Mouse (Mus musculus) megakaryocyte, embryonic 14.5 days (primary cell): ENCODE measurements around the gene Rab3b.

Source experiments
- FLI1 ChIP-seq: IDR thresholded peaks from 2 replicates; pipeline ENCODE4 v1.6.1; 2012; ENCODE audit warnings: low read length, inconsistent platforms, mixed read lengths
- GATA1 ChIP-seq: IDR thresholded peaks from 3 replicates; pipeline ENCODE4 v1.6.1; 2012; ENCODE audit warnings: mixed read lengths, low read length, inconsistent platforms, borderline replicate concordance

DNA sequence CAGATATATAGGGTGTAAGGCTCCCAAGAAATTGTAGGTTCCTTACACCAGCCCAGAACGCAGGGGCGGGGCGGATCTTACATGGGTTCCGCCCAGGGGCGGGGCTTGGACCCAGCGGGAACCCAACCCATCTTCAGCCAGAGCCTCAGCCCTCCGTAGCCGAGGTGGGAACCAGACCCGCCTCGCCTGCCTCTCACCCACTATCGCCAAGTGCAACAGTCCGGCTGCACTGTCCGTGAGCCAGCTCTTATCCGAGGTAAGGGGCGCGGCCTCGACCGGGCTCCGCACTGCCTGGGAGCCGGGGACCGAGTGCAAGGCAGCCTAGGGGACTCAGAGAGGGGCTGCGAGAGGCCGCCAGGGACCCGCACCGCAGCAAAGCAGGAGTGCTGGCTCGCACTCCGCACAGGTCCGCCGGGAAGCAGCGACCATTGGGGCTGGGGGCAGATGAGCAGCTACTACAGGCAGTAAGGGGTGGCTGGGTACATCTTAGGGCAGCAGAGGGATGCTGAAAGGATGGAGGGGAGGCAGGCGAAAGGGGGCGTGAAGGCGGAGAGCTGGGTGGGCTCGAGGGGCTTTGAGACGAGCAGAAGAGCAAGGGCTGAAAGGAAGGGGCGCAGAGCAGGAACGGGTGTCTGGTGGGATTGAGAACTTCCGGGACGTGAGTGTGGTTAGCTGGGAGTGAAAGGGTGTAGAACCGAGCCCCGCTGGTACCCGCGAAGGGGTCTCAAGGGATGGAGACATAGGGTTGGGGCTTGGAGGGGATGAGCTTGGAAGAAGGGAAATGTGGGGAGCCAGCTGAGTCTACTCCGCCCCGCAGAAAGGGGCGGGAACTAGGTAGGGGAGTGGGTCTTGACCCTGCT, at the start of gene Rab3b:
- TF ChIP-seq GATA1 (no peak), FLI1 (no peak)
